Mouse (Mus musculus): Measurements from ENCODE around the gene Tmigd3.

GRCm38 (mm10) chr3:105891760-105892571 is 21.3 kb downstream of the Tmigd3 start:
- TF ChIP-seq MXI1 (IDR thresholded peaks at IDR 0.05; ENCODE audit: low read depth, low read length) = no peak
- no peak for TF ChIP-seq GABPA (IDR thresholded peaks at IDR 0.05; ENCODE audit: insufficient replicate concordance, low read depth, low read length)
- no peak for TF ChIP-seq CTCF (conservative IDR thresholded peaks at IDR 0.05 in 1 of 2, IDR thresholded peaks at IDR 0.05 in 1 of 2; ENCODE audit: low read depth in 2 of 2, low read length in 2 of 2)
- peak; percentile 51; the same call in 1 of the 2 replicates for TF ChIP-seq ETS1 (conservative IDR thresholded peaks at IDR 0.05; ENCODE audit: low read depth, low read length)
- TF ChIP-seq POLR2A (IDR thresholded peaks at IDR 0.05; ENCODE audit: low read depth, low read length) = peak; percentile 67
- TF ChIP-seq NRF1 (IDR thresholded peaks at IDR 0.05; ENCODE audit: low read depth, low read length) = no peak
- TF ChIP-seq MAFK (IDR thresholded peaks at IDR 0.05; ENCODE audit: insufficient replicate concordance, low read length) = no peak
- no peak for TF ChIP-seq JUND (conservative IDR thresholded peaks at IDR 0.05; ENCODE audit: low read depth, low read length)
- TF ChIP-seq IRF4 (IDR thresholded peaks at IDR 0.05; ENCODE audit: low read depth, low read length) = no peak
- no peak for TF ChIP-seq E2F4 (IDR thresholded peaks at IDR 0.05; ENCODE audit: insufficient replicate concordance, low read depth, low read length)
- TF ChIP-seq CHD2 (IDR thresholded peaks at IDR 0.05; ENCODE audit: low read length) = no peak
- TF ChIP-seq TBP (conservative IDR thresholded peaks at IDR 0.05; ENCODE audit: low read depth, low read length) = peak; percentile 94
- TF ChIP-seq USF1 (IDR thresholded peaks at IDR 0.05; ENCODE audit: low read depth, low read length) = no peak

All from CH12.LX (cell line).